Mouse (Mus musculus): ENCODE data around the gene Dnajc13. TPM values are rescaled to one million over a fixed set of nuclear protein-coding genes. Genes with fewer than 3 reads are reported as not detected.

The Dnajc13 gene
- polyA plus RNA-seq (2014; fragmentation: Illumina TruSeq; extraction: RNeasy Lipid Tissue Mini Kit (QIAGEN cat#74804); ENCODE audit: low read depth, low replicate concordance): 31.1 TPM

GRCm38 (mm10) chr9:104262823-104263352 lies at the start of gene Dnajc13:
Gene Dnajc13 (minus strand): TSS chr9:104262930.

GRCm38 (mm10) chr9:104126833-104127232 lies 135.9 kb downstream of the Dnajc13 start, which contains the start of gene Ackr4:
Gene Ackr4 (minus strand): TSS chr9:104126933.

Other genes with a start within 250 kb of the Dnajc13 start
- gene Gm28305, start 222.3 kb downstream of the Dnajc13 start, polyA plus RNA-seq (2014; fragmentation: Illumina TruSeq; extraction: RNeasy Lipid Tissue Mini Kit (QIAGEN cat#74804); ENCODE audit: low read depth, low replicate concordance): not detected
- gene Uba5, start 199.8 kb downstream of the Dnajc13 start, polyA plus RNA-seq (2014; fragmentation: Illumina TruSeq; extraction: RNeasy Lipid Tissue Mini Kit (QIAGEN cat#74804); ENCODE audit: low read depth, low replicate concordance): 18.1 TPM
- gene Acad11, start 199.6 kb downstream of the Dnajc13 start, polyA plus RNA-seq (2014; fragmentation: Illumina TruSeq; extraction: RNeasy Lipid Tissue Mini Kit (QIAGEN cat#74804); ENCODE audit: low read depth, low replicate concordance): 24.6 TPM
- gene Ackr4, start 136.0 kb downstream of the Dnajc13 start, polyA plus RNA-seq (2014; fragmentation: Illumina TruSeq; extraction: RNeasy Lipid Tissue Mini Kit (QIAGEN cat#74804); ENCODE audit: low read depth, low replicate concordance): 0.77 TPM
- 1.4 TPM for gene Acpp, start 74.8 kb upstream of the Dnajc13 start, polyA plus RNA-seq (2014; fragmentation: Illumina TruSeq; extraction: RNeasy Lipid Tissue Mini Kit (QIAGEN cat#74804); ENCODE audit: low read depth, low replicate concordance)

All from testis, adult 10 weeks (tissue).